Mouse (Mus musculus): Measurements from ENCODE around the gene March5. TPM values are rescaled to one million over a fixed set of nuclear protein-coding genes. Genes with fewer than 3 reads are reported as not detected.
"Not testable (repeated sequence)": the region's sequence is repeated elsewhere in the genome, so short reads cannot be mapped to it uniquely, and the experiment has no call there.

March5 gene
- polyA plus RNA-seq, 1 experiment from 2014 or later: 150 TPM

DNA sequence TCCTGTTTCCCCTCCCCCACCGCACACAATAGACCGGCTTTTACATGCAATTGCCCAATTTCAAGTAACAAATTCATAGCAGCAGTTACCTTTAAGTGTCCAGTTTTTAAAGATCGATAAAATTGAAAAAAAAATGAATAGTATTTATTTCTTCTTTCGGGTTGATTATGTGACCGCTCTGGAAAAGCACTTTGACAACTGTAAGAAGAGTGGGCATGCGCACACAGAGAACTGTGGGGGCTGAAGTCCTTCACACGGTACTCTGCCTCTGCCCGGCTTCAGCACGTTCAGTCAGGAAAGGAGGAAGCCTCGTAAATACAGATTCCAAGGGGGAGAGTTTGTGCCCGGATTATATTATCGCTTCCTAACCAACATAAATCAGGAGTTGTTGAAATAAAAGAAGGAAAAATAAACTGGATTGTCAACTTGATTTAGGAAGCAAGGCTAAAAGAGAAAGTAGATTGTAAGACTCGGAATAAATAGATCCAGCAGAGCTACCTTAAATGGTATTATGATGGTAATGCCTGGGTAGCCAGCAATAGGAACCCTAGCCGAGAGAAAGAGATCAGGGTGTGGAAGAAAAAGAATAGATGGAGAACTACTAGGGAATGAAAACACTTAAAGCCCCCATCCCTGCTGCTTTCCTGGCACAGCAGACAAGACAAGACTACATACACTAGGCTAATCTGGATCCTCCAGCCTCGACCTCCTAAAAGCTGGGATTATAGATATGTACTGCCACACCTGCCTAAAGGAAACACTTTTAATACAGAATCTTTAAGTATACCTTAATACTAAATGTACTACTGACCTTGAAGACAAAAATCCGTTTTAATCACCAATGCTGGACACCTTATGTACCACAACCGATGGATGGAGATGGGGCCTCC is 29.3 kb upstream of the March5 start:
- H3K4me1 ChIP-seq (replicated peaks): peaks cover 12% of the 10 kb centered on the region
- H3K36me3 ChIP-seq: no peaks in the 10 kb centered on the region
- WGBS: 17% methylated on average over 17 of the region's 17 CpGs
- H3K27ac ChIP-seq: no peak overlapping the region
- ATAC-seq (ENCODE audit: insufficient number of reproducible peaks, insufficient read depth, low FRiP score, low TSS enrichment, low read depth): no peak
- peaks cover 26% of the 10 kb centered on the region for H3K27me3 ChIP-seq
- no peaks in the 10 kb centered on the region for H3K9me3 ChIP-seq
- H3K4me3 ChIP-seq (replicated peaks): peak overlapping the region; percentile 15
- H3K9ac ChIP-seq (replicated peaks): no peak overlapping the region
- H3K4me2 ChIP-seq: peak overlapping the region; percentile 48

DNA sequence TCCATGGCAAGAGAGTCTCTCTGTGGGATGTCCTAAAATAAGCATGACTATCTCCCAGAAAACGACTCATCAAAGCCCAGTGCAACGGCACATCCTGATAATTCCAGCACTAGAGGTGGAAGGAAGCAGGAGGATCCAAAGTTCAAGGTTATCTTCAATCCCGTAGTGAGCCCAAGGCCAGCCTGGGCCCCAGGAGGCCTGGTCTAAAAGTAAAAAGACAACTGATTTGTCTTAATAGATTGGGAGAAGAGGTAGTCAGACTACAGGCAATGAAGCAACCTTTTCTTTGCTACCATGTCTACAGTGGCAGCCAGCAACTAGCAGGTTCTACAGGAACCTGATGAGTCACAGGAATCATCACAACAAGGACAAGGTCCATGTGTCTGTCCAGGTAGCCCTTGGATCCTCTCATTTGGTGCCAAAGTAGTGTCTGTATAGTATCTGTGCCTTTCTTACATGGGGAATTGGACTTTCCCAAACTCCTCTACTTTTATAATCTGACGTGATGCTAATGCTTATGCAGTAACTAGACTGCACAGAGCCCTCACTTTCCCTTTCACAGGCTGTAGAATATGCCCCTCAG is 18.9 kb upstream of the March5 start:
- Histone ChIP-seq H3K4me3 (replicated peaks) (no peak overlapping the region), H3K4me1 (replicated peaks) (no peaks in the 10 kb centered on the region), H3K27me3 (no peaks in the 10 kb centered on the region), H3K27ac (no peak overlapping the region), H3K4me2 (no peak overlapping the region), H3K9me3 (no peaks in the 10 kb centered on the region), H3K36me3 (no peaks in the 10 kb centered on the region), H3K9ac (replicated peaks) (no peak overlapping the region)
- ATAC-seq (ENCODE audit: insufficient number of reproducible peaks, insufficient read depth, low FRiP score, low TSS enrichment, low read depth): no peak
- WGBS: 73% methylated on average over 4 of the region's 4 CpGs

DNA sequence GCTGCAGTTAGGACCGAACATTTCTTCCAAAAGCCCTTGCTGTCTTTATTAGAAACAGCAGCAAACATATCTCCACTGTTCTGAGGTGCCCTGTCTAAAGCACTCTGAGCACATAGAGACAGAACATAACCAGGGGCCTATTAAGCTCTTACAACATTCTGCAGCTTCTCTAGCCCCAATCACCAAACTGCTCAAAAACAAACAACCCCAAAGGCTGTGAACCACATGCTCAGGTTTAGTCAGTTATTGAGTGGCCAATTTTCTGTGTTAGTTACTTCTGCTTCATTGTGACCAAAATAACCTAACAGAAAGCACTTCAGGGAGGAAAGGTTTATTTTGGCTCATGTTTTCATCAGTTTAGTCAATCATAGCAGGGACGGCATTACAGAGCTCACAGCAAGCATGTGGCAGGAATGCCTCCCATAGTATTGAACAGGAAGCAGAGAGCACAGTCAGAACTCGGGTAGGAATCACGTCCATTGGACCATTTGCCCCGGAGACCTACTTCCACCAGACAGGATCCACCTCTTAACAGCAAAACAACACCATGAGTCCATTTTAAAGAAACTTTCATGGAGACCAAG is 14.8 kb upstream of the March5 start:
- Histone ChIP-seq H3K27ac (no peak overlapping the region), H3K4me3 (replicated peaks) (no peak overlapping the region), H3K36me3 (no peaks in the 10 kb centered on the region), H3K4me1 (replicated peaks) (no peaks in the 10 kb centered on the region), H3K4me2 (no peak overlapping the region), H3K9me3 (no peaks in the 10 kb centered on the region), H3K27me3 (no peaks in the 10 kb centered on the region), H3K9ac (replicated peaks) (no peak overlapping the region)
- 74% methylated on average over 5 of the region's 5 CpGs for WGBS
- no peak for ATAC-seq (ENCODE audit: insufficient number of reproducible peaks, insufficient read depth, low FRiP score, low TSS enrichment, low read depth)

DNA sequence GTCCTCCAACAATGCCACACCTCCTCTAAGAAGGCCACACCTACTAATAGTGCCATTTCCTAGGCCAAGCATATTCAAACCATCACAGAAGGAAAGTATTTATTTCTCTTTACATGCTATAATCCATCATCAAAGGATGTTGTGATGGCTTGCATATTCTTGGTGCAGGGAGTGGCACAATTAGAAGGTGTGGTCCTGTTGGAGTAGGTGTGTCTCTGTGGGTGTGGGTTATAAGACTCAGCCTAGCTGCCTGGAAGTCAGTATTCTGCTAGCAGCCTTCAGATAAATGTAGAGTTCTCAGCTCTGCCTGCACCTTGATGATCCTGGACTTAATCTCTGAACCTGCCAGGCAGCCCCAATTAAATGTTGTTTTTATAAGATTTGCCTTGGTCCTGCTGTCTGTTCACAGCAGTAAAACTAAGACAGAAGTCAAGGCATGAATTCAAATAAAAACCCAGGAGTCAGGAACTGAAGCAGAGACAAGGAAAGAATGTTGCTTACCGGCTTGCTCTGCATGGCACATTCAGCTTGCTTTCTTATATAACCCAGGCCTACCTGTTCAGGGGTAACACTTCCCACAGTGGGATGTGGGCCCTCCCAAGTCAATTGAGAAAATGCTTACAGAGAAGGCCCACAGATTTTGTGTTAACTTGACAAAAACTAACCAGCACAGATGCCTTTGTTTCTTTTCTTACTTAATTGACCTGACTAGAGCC is 9.0 kb upstream of the March5 start:
- H3K27ac ChIP-seq: no peak overlapping the region
- ATAC-seq (ENCODE audit: insufficient number of reproducible peaks, insufficient read depth, low FRiP score, low TSS enrichment, low read depth): no peak
- H3K4me1 ChIP-seq (replicated peaks): no peaks in the 10 kb centered on the region
- H3K9me3 ChIP-seq: no peaks in the 10 kb centered on the region
- H3K4me3 ChIP-seq (replicated peaks): no peak overlapping the region
- H3K36me3 ChIP-seq: no peaks in the 10 kb centered on the region
- no peak overlapping the region for H3K4me2 ChIP-seq
- H3K9ac ChIP-seq (replicated peaks): no peak overlapping the region
- H3K27me3 ChIP-seq: no peaks in the 10 kb centered on the region
- WGBS: 58% methylated on average over 1 of the region's 1 CpGs

DNA sequence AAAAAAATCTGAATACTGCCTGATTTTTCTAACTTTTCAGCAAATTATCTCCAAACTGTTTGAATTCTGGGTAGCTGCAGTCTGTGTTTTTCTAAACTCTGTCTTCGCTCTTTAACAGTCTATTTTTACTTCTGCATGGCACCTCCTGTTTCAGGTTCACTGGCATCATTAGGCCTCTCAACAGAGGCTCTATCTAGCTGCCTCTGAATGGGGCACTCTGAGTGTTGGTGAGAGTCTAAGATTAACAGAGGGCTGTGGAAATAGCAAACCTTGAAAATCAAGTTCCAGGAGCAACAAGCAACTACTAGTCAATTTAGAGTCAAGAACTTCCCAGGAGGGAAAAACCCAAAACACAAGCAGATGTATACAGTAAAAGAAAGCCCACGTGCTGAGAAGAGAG is 7.5 kb upstream of the March5 start:
- no peaks in the 10 kb centered on the region for H3K4me1 ChIP-seq (replicated peaks)
- H3K4me2 ChIP-seq: no peak overlapping the region
- H3K4me3 ChIP-seq (replicated peaks): no peak overlapping the region
- H3K27me3 ChIP-seq: no peaks in the 10 kb centered on the region
- 79% methylated on average over 2 of the region's 2 CpGs for WGBS
- H3K36me3 ChIP-seq: no peaks in the 10 kb centered on the region
- no peak for ATAC-seq (ENCODE audit: insufficient number of reproducible peaks, insufficient read depth, low FRiP score, low TSS enrichment, low read depth)
- H3K27ac ChIP-seq: no peak overlapping the region
- no peaks in the 10 kb centered on the region for H3K9me3 ChIP-seq
- H3K9ac ChIP-seq (replicated peaks): no peak overlapping the region

DNA sequence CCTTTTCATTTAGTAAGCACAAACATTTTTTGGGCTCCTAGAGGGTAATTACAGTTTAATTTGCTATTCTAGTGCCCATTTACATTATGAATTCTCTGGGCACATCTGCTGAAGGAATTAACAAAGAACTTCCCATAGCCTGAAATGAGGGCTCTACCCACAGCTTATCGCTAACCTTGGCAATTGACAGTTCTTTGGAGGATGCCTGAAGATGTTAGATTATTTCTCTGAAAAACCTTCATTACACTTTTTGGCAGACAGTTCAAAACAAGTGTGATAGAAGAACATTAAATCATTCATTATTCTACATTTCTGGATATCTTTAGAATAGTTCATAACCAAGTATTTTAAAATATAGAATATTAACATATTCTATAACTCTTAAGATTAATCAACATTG is 4.0 kb upstream of the March5 start:
- ATAC-seq (ENCODE audit: insufficient number of reproducible peaks, insufficient read depth, low FRiP score, low TSS enrichment, low read depth): no peak
- Histone ChIP-seq H3K27me3 (no peaks in the 10 kb centered on the region), H3K27ac (no peak overlapping the region), H3K4me1 (replicated peaks) (no peaks in the 10 kb centered on the region), H3K36me3 (no peaks in the 10 kb centered on the region), H3K4me3 (replicated peaks) (no peak overlapping the region), H3K4me2 (no peak overlapping the region), H3K9ac (replicated peaks) (no peak overlapping the region), H3K9me3 (no peaks in the 10 kb centered on the region)
- 98% methylated on average over 1 of the region's 1 CpGs for WGBS

DNA sequence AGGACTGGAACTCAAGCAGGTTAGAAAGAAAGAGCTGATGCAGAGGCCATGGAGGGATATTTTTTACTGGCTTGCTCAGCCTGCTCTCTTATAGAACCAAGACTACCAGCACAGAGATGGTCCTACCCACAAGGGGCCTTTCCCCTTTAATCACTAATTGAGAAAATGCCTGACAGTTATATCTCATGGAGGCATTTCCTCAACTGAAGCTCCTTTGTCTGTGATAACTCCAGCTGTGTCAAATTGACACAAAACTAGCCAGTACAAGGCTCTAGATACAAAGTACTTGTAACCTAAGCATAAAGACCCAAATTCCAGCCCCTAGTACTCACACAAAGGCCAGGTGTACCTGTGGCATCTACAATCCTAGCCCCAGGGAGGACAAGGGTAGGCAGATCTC is 2.2 kb upstream of the March5 start:
- not testable (repeated sequence) for H3K36me3 ChIP-seq; H3K27ac ChIP-seq; H3K9ac ChIP-seq (replicated peaks); H3K9me3 ChIP-seq; H3K4me3 ChIP-seq (replicated peaks); ATAC-seq (ENCODE audit: insufficient number of reproducible peaks, insufficient read depth, low FRiP score, low TSS enrichment, low read depth); H3K27me3 ChIP-seq; H3K4me2 ChIP-seq
- peaks cover 13% of the 10 kb centered on the region for H3K4me1 ChIP-seq (replicated peaks)

DNA sequence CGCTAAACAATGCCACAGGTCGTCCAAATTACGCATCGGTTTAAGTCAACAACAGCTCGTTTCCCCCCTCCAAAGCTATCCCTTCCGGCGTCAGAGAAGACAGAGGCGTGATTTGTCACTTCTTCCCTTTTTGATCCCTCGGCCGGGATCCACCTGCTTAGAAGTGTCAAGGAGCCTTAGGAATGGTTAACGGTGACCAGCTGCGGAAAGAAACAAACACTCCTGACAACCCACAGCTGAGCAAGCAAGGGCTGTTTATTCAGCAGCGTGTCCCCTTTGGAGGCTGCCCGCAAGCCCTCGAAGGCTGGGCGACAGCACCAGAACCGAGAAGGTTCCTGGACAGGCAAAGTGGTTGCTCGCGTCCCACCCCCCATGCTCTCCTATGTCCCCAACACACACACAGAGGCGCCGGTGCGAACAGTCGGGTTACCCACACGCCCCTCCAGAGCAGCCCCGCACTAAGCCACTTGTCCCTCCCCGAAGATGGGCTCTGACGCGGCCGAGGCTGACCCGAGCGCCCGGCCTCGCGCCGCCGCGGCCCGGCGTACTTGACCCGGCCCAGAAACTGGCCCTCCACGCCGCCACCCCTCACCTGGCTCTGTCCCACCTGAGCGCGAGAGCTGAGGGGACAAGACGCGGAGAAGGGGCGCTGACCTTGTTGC is 571 bp upstream of the March5 start:
- peak overlapping the region; percentile 100 for H3K4me3 ChIP-seq (replicated peaks)
- H3K4me2 ChIP-seq: peak overlapping the region; percentile 85
- H3K9me3 ChIP-seq: no peaks in the 10 kb centered on the region
- H3K36me3 ChIP-seq: peaks cover 20% of the 10 kb centered on the region
- H3K27me3 ChIP-seq: no peaks in the 10 kb centered on the region
- H3K27ac ChIP-seq: peak overlapping the region; percentile 64; the same call in 1 of the 2 replicates
- H3K9ac ChIP-seq (replicated peaks): peak overlapping the region; percentile 99
- ATAC-seq (ENCODE audit: insufficient number of reproducible peaks, insufficient read depth, low FRiP score, low TSS enrichment, low read depth): peak; percentile 84
- WGBS: under 1% methylated on average over 37 of the region's 47 CpGs
- peaks cover 13% of the 10 kb centered on the region for H3K4me1 ChIP-seq (replicated peaks)

DNA sequence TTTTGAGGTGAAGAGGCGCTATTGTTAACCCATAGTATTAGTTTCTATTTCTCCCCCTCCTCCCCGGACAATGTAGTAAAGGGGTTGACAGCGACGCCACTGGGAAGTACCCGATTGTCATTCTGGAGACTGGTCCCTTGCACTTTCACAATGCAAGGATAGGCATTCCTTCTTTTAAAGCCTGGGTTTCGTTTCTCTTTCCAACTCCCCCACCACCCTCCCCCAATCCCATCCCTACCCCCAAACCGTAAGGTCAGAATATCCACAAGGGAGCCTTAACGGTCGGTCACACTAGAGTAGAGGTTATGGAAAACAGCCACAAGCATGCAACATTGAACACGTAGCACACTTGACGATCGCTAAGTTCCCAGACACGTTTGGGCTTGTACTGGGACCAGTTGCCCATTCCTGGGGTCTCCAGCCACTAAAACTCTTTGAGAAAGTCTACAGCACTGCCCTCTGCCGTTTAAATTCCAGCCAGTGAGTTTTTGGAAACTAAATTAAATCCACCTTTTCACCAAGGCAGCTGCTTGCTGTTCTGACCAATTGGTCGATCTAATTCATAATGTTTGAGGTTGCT is 923 bp downstream of the March5 start, which contains the start of gene Cpeb3:
Gene Cpeb3 (minus strand): TSS at position 426 of the 580 bp plus-strand sequence.
- peak within 1 kb of the TSS; percentile 85 for H3K4me2 ChIP-seq
- peaks cover 13% of the 10 kb centered on the region for H3K4me1 ChIP-seq (replicated peaks)
- peaks cover 34% of the 10 kb centered on the region for H3K36me3 ChIP-seq
- under 1% methylated on average over 15 of the region's 15 CpGs for WGBS
- peak within 1 kb of the TSS; percentile 94 for H3K27ac ChIP-seq
- H3K9ac ChIP-seq (replicated peaks): peak within 1 kb of the TSS; percentile 99
- no peaks in the 10 kb centered on the region for H3K9me3 ChIP-seq
- H3K4me3 ChIP-seq (replicated peaks): peak within 1 kb of the TSS; percentile 100
- H3K27me3 ChIP-seq: no peaks in the 10 kb centered on the region
- no peak for ATAC-seq (ENCODE audit: insufficient number of reproducible peaks, insufficient read depth, low FRiP score, low TSS enrichment, low read depth)

DNA sequence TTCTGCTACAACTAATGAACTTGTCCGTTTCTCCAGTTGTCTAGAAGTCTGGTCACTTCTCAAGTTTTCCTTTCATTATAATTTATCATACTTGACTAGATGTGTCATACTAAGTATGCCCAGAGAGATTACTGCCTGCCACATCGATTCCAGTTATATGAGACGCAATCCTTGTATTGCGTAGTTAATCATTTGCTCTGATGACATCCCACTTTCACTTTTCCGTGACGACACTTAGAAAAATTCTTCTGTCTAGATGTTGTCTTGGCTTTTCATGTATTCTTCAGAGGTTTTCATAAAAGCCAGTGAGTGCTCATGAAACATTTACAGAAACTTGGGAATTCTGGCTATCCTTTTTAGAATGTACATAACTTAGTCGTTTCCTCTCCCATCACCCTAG is 1.6 kb downstream of the March5 start:
- H3K9ac ChIP-seq (replicated peaks): peak overlapping the region; percentile 99; the same call in 1 of the 2 replicates
- H3K4me3 ChIP-seq (replicated peaks): peak overlapping the region; percentile 100
- WGBS: 81% methylated on average over 7 of the region's 7 CpGs
- H3K27ac ChIP-seq: no peak overlapping the region
- no peak for ATAC-seq (ENCODE audit: insufficient number of reproducible peaks, insufficient read depth, low FRiP score, low TSS enrichment, low read depth)
- no peaks in the 10 kb centered on the region for H3K9me3 ChIP-seq
- H3K27me3 ChIP-seq: no peaks in the 10 kb centered on the region
- peak overlapping the region; percentile 85 for H3K4me2 ChIP-seq
- peaks cover 13% of the 10 kb centered on the region for H3K4me1 ChIP-seq (replicated peaks)
- peaks cover 38% of the 10 kb centered on the region for H3K36me3 ChIP-seq

Measured in limb, embryonic 12.5 days (tissue).